Mouse (Mus musculus): Measurements from ENCODE around the gene Wars2.

GRCm38 (mm10) chr3:99227807-99228206 is 86.9 kb downstream of the Wars2 start:
- no peak for TF ChIP-seq CTCF (IDR thresholded peaks at IDR 0.05)
- TF ChIP-seq EP300 (IDR thresholded peaks at IDR 0.05) = no peak

Data from lung, postnatal 0 days (tissue).